Mouse (Mus musculus) embryonic facial prominence, embryonic 12.5 days (tissue): ENCODE data around the gene St6galnac5. TPM values are rescaled to one million over a fixed set of nuclear protein-coding genes. Genes with fewer than 3 reads are reported as not detected.
A peak's percentile ranks its signal among the peaks of the same experiment; 100 is the strongest.

Source experiments
- ATAC-seq: fragments of 200-750 bp; cut with Nextera tagmentation; 2 replicates; pipeline ENCODE4 v1.8.0; 2017; ENCODE audit not compliant: insufficient number of reproducible peaks, insufficient read depth, low FRiP score, low TSS enrichment
- H3K27ac ChIP-seq: fragments of 300-500 bp; sonication (generic); 2 replicates; pipeline ENCODE4 v1.5.1; 2016; ENCODE audit warnings: mild to moderate bottlenecking
- H3K27me3 ChIP-seq: fragments of 300-500 bp; sonication (generic); 2 replicates; pipeline ENCODE4 v1.6.1; 2016; ENCODE audit warnings: mild to moderate bottlenecking, moderate library complexity
- H3K36me3 ChIP-seq: fragments of 300-500 bp; sonication (generic); 2 replicates; pipeline ENCODE4 v1.6.1; 2016; ENCODE audit warnings: mild to moderate bottlenecking
- H3K4me1 ChIP-seq: fragments of 300-500 bp; sonication (generic); 2 replicates; pipeline ENCODE4 v1.6.1; 2016
- H3K4me2 ChIP-seq: fragments of 300-500 bp; sonication (generic); replicated peaks from 2 replicates; pipeline ENCODE4 v1.6.1; 2016; ENCODE audit warnings: mild to moderate bottlenecking, moderate library complexity
- H3K4me3 ChIP-seq: fragments of 300-500 bp; sonication (generic); 2 replicates; pipeline ENCODE4 v1.5.1; 2016; ENCODE audit warnings: mild to moderate bottlenecking
- H3K9ac ChIP-seq: fragments of 300-500 bp; sonication (generic); 2 replicates; pipeline ENCODE4 v1.6.1; 2016; ENCODE audit warnings: mild to moderate bottlenecking, moderate library complexity
- H3K9me3 ChIP-seq: fragments of 300-500 bp; sonication (generic); 2 replicates; pipeline ENCODE4 v1.6.1; 2016; ENCODE audit warnings: mild to moderate bottlenecking, moderate library complexity
- WGBS: fragments of 180-500 bp; shearing (Covaris S2); methylation state at CpG from one replicate; pipeline ENCODE4 v1.1.7; 2016; 5-methylcytosine and 5-hydroxymethylcytosine counted together
- polyA plus RNA-seq: library from polyadenylated mRNA; unstranded; fragments of >200 nt; fragmentation: Nextera tagmentation; extraction: Ambion mirVana; gene quantifications from 2 replicates; pipeline ENCODE4 v1.2.1, GENCODE M21; 2016

The St6galnac5 gene
- polyA plus RNA-seq, 1 experiment from 2014 or later: 2.4 TPM

DNA sequence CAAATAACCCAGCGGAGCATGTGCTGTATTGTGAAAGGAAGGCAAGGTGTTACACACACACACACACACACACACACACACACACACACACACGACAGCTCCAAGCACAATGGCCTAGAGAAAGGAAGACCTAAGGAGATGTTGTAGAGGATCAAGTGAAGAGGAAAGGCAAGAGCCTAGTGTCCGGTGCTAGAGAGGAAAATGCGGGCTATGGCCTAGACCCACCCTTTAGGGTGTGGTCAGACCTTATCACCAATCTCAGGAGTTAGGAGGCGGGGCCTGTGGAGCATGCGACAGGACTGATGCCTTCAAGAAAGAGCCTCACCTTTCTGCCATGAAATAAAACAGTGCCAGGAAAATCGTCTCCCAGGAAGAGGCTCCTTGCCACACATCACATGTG is 33.5 kb downstream of the St6galnac5 start:
- 86% methylated on average over 7 of the region's 7 CpGs for WGBS
- no peak overlapping the region for H3K27ac ChIP-seq
- no peaks in the 10 kb centered on the region for H3K36me3 ChIP-seq
- no peak overlapping the region for H3K9ac ChIP-seq
- no peak overlapping the region for H3K4me2 ChIP-seq
- H3K27me3 ChIP-seq: no peaks in the 10 kb centered on the region
- no peak overlapping the region for H3K4me3 ChIP-seq
- 0 out of 2 replicates have a peak, but pooled peaks have one; percentile 22 for ATAC-seq
- H3K4me1 ChIP-seq: no peaks in the 10 kb centered on the region
- no peaks in the 10 kb centered on the region for H3K9me3 ChIP-seq

DNA sequence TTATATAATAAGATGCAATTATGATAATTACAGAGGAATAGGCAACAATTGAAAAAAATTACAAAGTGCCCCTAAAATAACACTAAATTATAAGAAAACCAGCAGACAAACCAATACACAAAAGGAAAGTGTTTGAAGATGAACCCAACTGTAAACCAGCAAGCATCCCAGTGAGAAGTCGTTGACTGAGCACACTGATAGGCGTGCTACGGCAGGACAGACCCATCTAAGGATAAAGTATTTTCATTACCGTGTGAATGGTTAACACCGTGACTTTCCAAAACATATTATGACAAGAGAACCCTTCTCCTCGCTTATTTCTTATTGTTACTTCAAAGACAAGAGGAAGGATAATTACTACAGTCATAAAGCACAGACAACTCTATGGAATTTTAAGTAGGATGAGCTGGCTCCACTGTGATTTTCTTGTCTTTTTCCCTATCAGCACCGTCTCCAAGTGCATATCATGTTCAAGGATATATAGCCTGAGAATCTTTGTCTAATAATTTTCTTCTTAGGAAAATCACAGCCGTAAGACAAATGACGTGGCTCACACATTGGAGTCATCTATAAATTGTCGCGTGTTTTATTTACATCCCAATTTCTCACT is 34.9 kb downstream of the St6galnac5 start:
- H3K36me3 ChIP-seq: no peaks in the 10 kb centered on the region
- H3K4me3 ChIP-seq: no peak overlapping the region
- no peak for ATAC-seq
- H3K9me3 ChIP-seq: no peaks in the 10 kb centered on the region
- H3K27me3 ChIP-seq: no peaks in the 10 kb centered on the region
- no peak overlapping the region for H3K4me2 ChIP-seq
- no peak overlapping the region for H3K27ac ChIP-seq
- no peaks in the 10 kb centered on the region for H3K4me1 ChIP-seq
- WGBS: 83% methylated on average over 11 of the region's 11 CpGs
- no peak overlapping the region for H3K9ac ChIP-seq

DNA sequence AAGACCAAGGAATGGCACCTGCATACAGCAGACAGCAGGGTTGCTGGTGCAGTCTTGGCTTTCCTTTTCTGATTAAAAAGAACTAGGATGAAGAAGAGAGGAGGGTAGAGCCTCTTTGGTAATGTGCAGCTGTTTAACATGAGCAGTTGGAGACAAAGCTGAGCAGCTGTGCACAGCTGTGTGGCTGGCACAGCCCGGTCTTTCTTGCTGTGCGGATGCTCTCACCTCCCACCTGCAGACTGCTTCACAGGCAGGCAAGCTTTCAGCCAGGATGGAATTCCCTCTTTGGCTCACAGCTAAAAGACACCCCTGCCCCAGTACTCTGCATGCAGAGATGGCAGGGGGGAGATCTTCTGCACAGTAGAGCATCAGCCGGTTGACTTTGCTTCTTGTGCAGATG is 37.3 kb downstream of the St6galnac5 start:
- Histone ChIP-seq H3K27ac (no peak overlapping the region), H3K4me2 (no peak overlapping the region), H3K9ac (no peak overlapping the region), H3K27me3 (no peaks in the 10 kb centered on the region), H3K4me1 (no peaks in the 10 kb centered on the region), H3K36me3 (no peaks in the 10 kb centered on the region), H3K4me3 (no peak overlapping the region), H3K9me3 (no peaks in the 10 kb centered on the region)
- 88% methylated on average over 3 of the region's 3 CpGs for WGBS
- no peak for ATAC-seq

DNA sequence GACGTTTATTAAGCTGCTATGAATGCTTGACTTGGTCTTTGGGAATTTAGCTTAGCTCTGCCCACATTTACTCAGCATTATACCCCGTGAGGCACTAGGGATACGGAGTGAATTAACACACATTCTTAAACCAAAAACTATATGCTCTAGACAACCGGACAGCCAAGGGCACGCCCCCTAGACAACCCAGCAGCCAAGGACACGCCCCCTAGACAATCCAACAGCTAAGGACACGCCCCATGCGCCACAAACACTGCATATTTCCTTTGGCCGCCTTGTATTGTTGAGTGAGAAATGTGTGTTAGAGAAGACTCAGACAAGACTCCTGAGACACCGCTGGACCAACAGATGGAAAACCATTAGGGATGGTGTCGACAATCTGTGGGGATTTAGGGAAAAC is 39.1 kb downstream of the St6galnac5 start:
- Histone ChIP-seq H3K9me3 (no peaks in the 10 kb centered on the region), H3K4me1 (no peaks in the 10 kb centered on the region), H3K36me3 (no peaks in the 10 kb centered on the region), H3K9ac (no peak overlapping the region), H3K27me3 (no peaks in the 10 kb centered on the region), H3K4me3 (no peak overlapping the region), H3K27ac (no peak overlapping the region), H3K4me2 (no peak overlapping the region)
- no peak for ATAC-seq
- WGBS: 78% methylated on average over 11 of the region's 11 CpGs

DNA sequence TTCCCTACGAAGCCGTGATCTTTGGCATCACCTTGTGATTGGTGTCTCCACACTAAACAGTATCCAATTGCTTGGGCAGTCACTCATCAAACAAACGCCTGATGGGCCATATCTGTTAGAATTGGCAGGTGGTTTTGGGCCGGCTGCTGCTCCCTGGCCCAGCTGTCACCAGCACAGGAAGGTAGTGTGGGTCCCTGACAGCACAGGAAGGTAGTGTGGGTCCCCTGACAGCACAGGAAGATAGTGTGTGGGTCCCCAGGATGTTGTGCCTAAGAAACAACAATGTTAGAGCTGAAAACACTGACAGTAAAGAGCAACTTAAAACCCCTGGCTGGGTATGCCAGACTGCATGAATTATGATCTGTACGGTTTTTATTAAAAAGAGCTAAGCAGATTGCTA is 40.4 kb downstream of the St6galnac5 start:
- no peaks in the 10 kb centered on the region for H3K36me3 ChIP-seq
- no peak overlapping the region for H3K4me3 ChIP-seq
- H3K27ac ChIP-seq: no peak overlapping the region
- WGBS: 85% methylated on average over 5 of the region's 5 CpGs
- no peak overlapping the region for H3K4me2 ChIP-seq
- H3K9ac ChIP-seq: no peak overlapping the region
- no peaks in the 10 kb centered on the region for H3K4me1 ChIP-seq
- H3K27me3 ChIP-seq: no peaks in the 10 kb centered on the region
- H3K9me3 ChIP-seq: no peaks in the 10 kb centered on the region
- ATAC-seq: no peak

DNA sequence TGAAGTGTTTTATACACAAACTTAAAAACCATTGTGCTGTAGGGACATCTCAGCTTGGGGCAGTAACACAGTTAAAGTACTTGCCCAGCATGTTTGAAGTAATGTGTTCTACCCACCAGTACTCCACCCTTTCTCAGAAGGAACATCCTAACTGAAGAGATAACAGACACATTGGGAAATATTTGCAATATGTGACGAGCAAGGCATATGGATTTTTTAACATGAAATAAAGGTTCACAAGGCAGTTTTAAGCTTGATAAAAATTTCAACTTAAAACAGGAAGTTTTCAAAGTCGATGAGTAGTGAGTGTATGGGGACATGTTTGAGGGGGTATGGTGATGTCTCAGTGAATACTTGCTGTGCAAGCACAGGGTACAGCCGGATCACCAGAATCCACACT is 45.7 kb downstream of the St6galnac5 start:
- no peaks in the 10 kb centered on the region for H3K4me1 ChIP-seq
- H3K4me3 ChIP-seq: no peak overlapping the region
- WGBS: 85% methylated on average over 3 of the region's 3 CpGs
- H3K27ac ChIP-seq: no peak overlapping the region
- no peaks in the 10 kb centered on the region for H3K27me3 ChIP-seq
- no peak overlapping the region for H3K4me2 ChIP-seq
- no peaks in the 10 kb centered on the region for H3K9me3 ChIP-seq
- no peak overlapping the region for H3K9ac ChIP-seq
- no peaks in the 10 kb centered on the region for H3K36me3 ChIP-seq
- ATAC-seq: no peak

DNA sequence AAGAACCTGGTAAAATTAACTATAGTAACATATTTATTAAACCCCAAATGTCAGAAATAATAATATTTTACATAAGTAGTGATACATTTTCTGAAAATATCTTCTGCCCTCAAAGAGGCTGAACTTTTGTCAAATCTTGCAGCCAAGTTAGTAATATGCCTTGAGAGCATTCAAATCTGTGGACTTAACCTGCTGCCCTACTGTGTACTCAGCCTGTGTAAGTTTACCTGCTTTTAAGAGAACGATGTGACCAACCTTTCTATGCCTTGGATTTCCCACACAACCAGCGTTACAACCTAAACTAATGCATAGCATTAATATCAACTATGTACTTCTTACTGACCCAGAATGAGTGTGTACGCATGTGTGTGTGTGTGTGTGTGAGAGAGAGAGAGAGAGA is 48.3 kb downstream of the St6galnac5 start:
- ATAC-seq: no peak

DNA sequence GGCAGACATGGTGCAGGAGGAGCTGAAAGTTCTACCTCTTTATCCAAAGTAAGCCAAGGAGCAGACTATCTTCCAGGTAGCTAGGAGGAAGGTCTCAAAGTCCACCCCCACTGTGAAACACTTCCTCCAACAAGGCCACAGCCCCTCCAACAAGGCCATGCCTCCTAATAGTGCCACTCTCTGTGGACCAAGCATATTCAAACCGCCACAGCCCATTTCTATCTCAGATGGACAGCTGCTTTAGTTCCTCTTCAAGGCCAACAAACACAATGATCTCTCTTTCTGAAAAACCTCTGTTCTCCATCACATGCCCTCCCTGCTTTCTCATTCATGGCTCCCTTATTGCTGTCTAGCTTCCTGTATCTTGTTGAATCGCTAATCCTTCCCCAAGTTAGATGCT is 49.5 kb downstream of the St6galnac5 start:
- Histone ChIP-seq H3K4me1 (peaks cover 3% of the 10 kb centered on the region; the same call in 1 of the 2 replicates), H3K4me3 (no peak overlapping the region), H3K27me3 (no peaks in the 10 kb centered on the region), H3K27ac (no peak overlapping the region), H3K36me3 (no peaks in the 10 kb centered on the region), H3K9ac (no peak overlapping the region), H3K9me3 (no peaks in the 10 kb centered on the region), H3K4me2 (no peak overlapping the region)
- WGBS: 89% methylated on average over 2 of the region's 2 CpGs
- no peak for ATAC-seq

More for the DNA sequence above, 48.3 kb downstream of the St6galnac5 start:
- no peaks in the 10 kb centered on the region for H3K36me3 ChIP-seq
- 97% methylated on average over 3 of the region's 3 CpGs for WGBS
- H3K9me3 ChIP-seq: no peaks in the 10 kb centered on the region
- H3K4me3 ChIP-seq: no peak overlapping the region
- peaks cover 2% of the 10 kb centered on the region; the same call in 1 of the 2 replicates for H3K4me1 ChIP-seq
- no peak overlapping the region for H3K9ac ChIP-seq
- no peak overlapping the region for H3K4me2 ChIP-seq
- no peaks in the 10 kb centered on the region for H3K27me3 ChIP-seq
- no peak overlapping the region for H3K27ac ChIP-seq

DNA sequence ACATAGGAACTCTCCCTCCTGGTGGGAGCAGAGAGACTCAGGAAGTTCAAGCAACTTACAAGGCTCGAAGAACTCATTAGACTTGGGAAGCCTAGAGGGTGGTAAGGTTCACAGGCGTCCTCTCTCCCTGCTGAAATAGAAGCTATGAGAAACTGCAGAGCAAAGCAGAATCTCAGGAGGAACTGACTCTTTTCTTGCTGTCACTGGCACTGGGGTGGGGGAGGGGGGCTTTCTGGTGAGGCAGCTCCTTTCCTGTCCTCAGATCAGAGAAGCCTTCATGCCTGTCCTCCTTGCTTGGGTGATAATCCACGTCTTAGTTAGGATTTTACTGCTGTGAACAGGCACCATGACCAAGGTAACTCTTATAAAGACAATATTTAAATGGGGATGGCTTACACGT is 50.0 kb downstream of the St6galnac5 start:
- 81% methylated on average over 4 of the region's 4 CpGs for WGBS
- H3K9ac ChIP-seq: no peak overlapping the region
- no peak for ATAC-seq
- no peaks in the 10 kb centered on the region for H3K9me3 ChIP-seq
- H3K36me3 ChIP-seq: no peaks in the 10 kb centered on the region
- no peaks in the 10 kb centered on the region for H3K27me3 ChIP-seq
- no peak overlapping the region for H3K27ac ChIP-seq
- peaks cover 3% of the 10 kb centered on the region; the same call in 1 of the 2 replicates for H3K4me1 ChIP-seq
- no peak overlapping the region for H3K4me2 ChIP-seq
- H3K4me3 ChIP-seq: no peak overlapping the region

DNA sequence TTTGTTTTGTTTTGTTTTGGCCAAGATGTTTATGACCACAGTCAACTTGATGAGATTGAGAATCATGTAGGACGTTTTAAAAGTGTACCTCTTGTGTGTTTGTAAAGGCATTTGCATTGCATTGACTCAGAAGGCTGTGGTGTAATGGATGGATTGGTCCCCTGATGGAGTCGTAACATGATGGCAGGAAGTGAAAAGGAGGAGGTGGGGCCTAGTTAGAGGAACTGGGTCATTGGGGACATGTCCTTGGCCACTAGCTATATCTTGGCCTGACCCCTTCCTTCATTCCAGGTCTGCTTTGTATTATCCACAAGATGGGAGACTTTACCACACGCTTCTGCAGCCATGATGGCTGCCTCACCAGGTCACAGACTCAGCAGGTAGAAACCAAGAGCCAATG is 50.7 kb downstream of the St6galnac5 start:
- peaks cover 3% of the 10 kb centered on the region; the same call in 1 of the 2 replicates for H3K4me1 ChIP-seq
- no peaks in the 10 kb centered on the region for H3K9me3 ChIP-seq
- no peak overlapping the region for H3K9ac ChIP-seq
- 81% methylated on average over 3 of the region's 3 CpGs for whole genome bisulfite sequencing
- no peak for ATAC-seq
- H3K4me3 ChIP-seq: no peak overlapping the region
- no peak overlapping the region for H3K27ac ChIP-seq
- H3K36me3 ChIP-seq: no peaks in the 10 kb centered on the region
- no peaks in the 10 kb centered on the region for H3K27me3 ChIP-seq
- H3K4me2 ChIP-seq: no peak overlapping the region

DNA sequence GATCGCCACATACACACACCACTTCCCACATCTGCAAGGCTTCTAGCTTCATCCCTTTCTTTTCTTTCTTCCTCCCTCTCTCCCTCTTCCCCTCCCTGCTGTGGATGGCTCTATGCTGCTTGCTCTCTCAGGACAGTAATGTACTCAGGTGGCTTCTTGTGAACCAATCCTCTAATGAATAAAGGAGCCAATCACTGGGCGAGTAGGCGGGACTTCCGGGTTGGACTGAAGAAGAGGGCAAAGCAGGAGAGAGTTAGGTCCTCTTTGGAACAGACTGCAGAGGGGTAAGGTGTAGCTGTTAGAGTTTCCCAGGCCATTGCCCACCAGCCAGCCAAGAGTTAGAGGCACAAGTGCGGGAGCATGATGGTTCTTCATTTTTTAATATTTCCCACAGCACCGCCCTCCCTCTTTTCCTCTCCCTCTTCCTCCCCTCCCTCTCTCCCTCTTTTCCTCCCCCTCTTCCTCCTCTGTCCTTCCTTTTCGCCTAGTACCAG is 52.2 kb downstream of the St6galnac5 start:
- 67% methylated on average over 7 of the region's 7 CpGs for WGBS
- H3K27ac ChIP-seq: no peak overlapping the region
- no peak overlapping the region for H3K9ac ChIP-seq
- H3K4me2 ChIP-seq: no peak overlapping the region
- H3K4me1 ChIP-seq: peaks cover 3% of the 10 kb centered on the region; the same call in 1 of the 2 replicates
- no peaks in the 10 kb centered on the region for H3K27me3 ChIP-seq
- no peak overlapping the region for H3K4me3 ChIP-seq
- no peak for ATAC-seq
- H3K36me3 ChIP-seq: no peaks in the 10 kb centered on the region
- no peaks in the 10 kb centered on the region for H3K9me3 ChIP-seq

DNA sequence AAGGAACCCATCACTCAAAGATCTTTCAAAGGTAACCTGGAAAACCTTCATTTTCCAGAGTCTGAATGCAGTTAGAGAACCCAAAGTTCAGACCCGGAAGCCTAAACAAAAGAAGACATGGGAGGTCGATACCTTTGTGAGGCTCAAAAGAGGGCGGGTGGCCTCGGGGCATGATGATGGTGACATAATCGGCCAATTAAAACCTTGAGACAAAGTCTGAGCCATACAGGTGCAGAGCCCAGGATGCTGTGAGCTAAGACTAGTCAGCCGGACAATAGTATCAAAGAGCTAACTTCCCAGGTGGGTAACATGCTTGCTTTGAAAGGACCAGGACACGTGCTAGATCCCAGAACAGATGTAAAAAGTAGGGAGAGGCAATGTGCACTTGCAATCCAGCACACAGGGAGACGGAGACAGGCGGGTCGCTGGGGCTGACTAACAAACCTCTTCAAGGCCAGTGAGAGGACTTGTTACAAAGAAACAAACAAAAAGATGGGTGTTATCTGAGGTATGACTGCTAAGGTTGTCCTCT is 52.7 kb downstream of the St6galnac5 start:
- ATAC-seq: no peak
- Histone ChIP-seq H3K4me2 (no peak overlapping the region), H3K36me3 (no peaks in the 10 kb centered on the region), H3K9me3 (no peaks in the 10 kb centered on the region), H3K27me3 (no peaks in the 10 kb centered on the region), H3K4me3 (no peak overlapping the region), H3K9ac (no peak overlapping the region), H3K27ac (no peak overlapping the region), H3K4me1 (peaks cover 3% of the 10 kb centered on the region; the same call in 1 of the 2 replicates)
- 56% methylated on average over 10 of the region's 10 CpGs for WGBS
